Mouse (Mus musculus) hindbrain, postnatal 0 days (tissue): ENCODE results near the gene Plcb3. TPM values are rescaled to one million over a fixed set of nuclear protein-coding genes. Genes with fewer than 3 reads are reported as not detected.

Experiments used
- ATAC-seq: fragments of 200-750 bp; cut with Nextera tagmentation; 2 replicates; pipeline ENCODE4 v1.8.0; 2017; ENCODE audit warnings: mild to moderate bottlenecking, moderate TSS enrichment, moderate library complexity
- DNase-seq: peaks from one replicate; pipeline ENCODE4 v3.0.0-alpha.2; 2015; ENCODE audit warnings: low spot score
- H3K27ac ChIP-seq: fragments of 300-500 bp; sonication (generic); 2 replicates; pipeline ENCODE4 v1.5.1; 2014; ENCODE audit warnings: mild to moderate bottlenecking
- H3K27me3 ChIP-seq: fragments of 300-500 bp; sonication (generic); 2 replicates; pipeline ENCODE4 v1.6.1; 2014; ENCODE audit warnings: low read length, mixed read lengths; ENCODE audit not compliant: insufficient read depth
- H3K36me3 ChIP-seq: fragments of 300-500 bp; sonication (generic); 2 replicates; pipeline ENCODE4 v1.6.1; 2014; ENCODE audit warnings: low read length, mixed read lengths; ENCODE audit not compliant: insufficient read depth
- H3K4me1 ChIP-seq: fragments of 300-500 bp; sonication (generic); 2 replicates; pipeline ENCODE4 v1.6.1; 2014; ENCODE audit warnings: antibody characterized with exemption, low read length, mixed read lengths; ENCODE audit not compliant: insufficient read depth
- H3K4me2 ChIP-seq: fragments of 300-500 bp; sonication (generic); 2 replicates; pipeline ENCODE4 v1.6.1; 2014; ENCODE audit warnings: low read depth, mild to moderate bottlenecking, low read length, moderate library complexity, mixed read lengths
- H3K4me3 ChIP-seq: fragments of 300-500 bp; sonication (generic); 2 replicates; pipeline ENCODE4 v1.5.1; 2014; ENCODE audit warnings: low read length
- H3K9ac ChIP-seq: fragments of 300-500 bp; sonication (generic); replicated peaks from 2 replicates; pipeline ENCODE4 v1.6.1; 2014; ENCODE audit warnings: mild to moderate bottlenecking, low read length, moderate library complexity, mixed read lengths
- H3K9me3 ChIP-seq: fragments of 300-500 bp; sonication (generic); 2 replicates; pipeline ENCODE4 v1.6.1; 2016; ENCODE audit warnings: low read length, mixed read lengths
- CTCF ChIP-seq: IDR thresholded peaks from 2 replicates; pipeline ENCODE4 v1.5.1; 2016; ENCODE audit warnings: antibody characterized with exemption, control low read depth, low read depth
- WGBS: fragments of 180-500 bp; shearing (Covaris S2); extraction: QIAGEN DNeasy Blood & Tissue Kit; methylation state at CpG from one replicate; pipeline ENCODE4 v1.1.7; 2014; 5-methylcytosine and 5-hydroxymethylcytosine counted together
- polyA plus RNA-seq: library from polyadenylated mRNA; unstranded; fragments of >200 nt; fragmentation: Nextera tagmentation; extraction: Ambion mirVana; gene quantifications from 2 replicates; pipeline ENCODE4 v1.2.1, GENCODE M21; 2015
- total RNA-seq: library from RNA; depleted of rRNA; stranded (reverse); fragments of >200 nt; gene quantifications from 2 replicates; pipeline ENCODE4 v1.2.3, GENCODE M21; 2014

Gene Plcb3
- total and polyA plus RNA-seq, 2 experiments from 2014 or later = 11.1 to 18.5 TPM

DNA sequence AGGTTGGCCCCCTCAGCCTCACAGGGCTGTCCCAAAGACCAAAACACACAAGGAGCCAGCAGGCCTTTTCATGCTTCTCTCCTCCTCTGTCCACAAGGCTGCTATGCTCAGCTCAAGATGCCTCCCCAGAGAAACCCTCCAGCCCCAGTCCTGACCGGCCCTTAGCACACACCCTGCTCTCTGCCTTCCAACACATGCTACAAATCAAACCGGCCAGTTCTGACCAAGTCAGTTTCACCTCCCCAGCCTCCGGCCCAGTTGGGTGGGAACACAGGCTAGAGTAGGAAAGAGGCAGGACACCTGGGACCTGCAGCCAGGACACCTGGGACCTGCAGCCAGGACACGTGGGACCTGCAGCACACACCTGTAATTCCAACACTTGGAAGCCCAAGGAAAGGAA is 59.8 kb downstream of the Plcb3 start:
- no peak overlapping the region for H3K27ac ChIP-seq
- H3K9ac ChIP-seq = no peak overlapping the region
- ATAC-seq = no peak
- no peaks in the 10 kb centered on the region for H3K27me3 ChIP-seq
- H3K9me3 ChIP-seq = no peaks in the 10 kb centered on the region
- no peak for DNase-seq
- H3K4me3 ChIP-seq = no peak overlapping the region
- TF ChIP-seq CTCF = no peak
- peaks cover 15% of the 10 kb centered on the region; the same call in 1 of the 2 replicates for H3K4me1 ChIP-seq
- 84% methylated on average over 4 of the region's 4 CpGs for WGBS
- H3K4me2 ChIP-seq = no peak overlapping the region
- H3K36me3 ChIP-seq = peaks cover 23% of the 10 kb centered on the region

DNA sequence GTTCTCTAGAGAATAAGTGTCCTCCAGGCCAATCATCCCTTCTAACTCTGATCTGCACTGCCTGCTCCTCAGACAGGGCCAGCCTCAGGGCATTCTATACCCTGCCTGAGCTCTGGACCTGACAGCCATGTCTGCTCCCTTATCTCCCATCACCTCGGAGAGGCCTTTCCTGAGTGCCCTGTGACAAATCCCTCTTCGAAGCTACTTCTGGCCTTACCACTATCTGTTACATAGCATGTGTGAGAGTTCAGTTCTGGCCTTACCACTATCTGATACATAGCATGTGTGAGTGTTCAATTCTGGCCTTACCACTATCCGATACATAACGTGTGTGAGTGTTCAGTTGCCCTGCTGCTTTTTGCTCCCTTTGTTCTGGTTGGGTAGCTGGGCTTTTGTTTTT is 61.0 kb downstream of the Plcb3 start:
- ATAC-seq = no peak
- 87% methylated on average over 4 of the region's 4 CpGs for WGBS

DNA sequence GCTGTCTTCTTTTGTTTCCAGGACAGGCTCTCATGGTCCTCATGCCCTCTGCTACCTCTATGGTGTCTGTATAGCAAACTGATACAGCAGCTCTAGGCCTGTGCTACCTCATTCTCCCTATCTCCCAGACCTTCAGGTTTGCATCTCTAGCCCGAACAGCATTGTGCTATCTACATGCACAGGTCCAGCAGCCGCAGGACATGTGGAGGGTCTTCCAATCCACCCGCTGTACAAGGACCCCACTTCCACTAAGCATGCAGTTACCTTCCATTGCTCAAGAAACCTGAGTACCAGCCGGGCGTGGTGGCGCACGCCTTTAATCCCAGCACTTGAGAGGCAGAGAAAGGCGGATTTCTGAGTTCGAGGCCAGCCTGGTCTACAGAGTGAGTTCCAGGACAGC is 61.7 kb downstream of the Plcb3 start:
- peaks cover 27% of the 10 kb centered on the region for H3K36me3 ChIP-seq
- TF ChIP-seq CTCF = no peak
- no peak for ATAC-seq
- WGBS = 91% methylated on average over 9 of the region's 9 CpGs
- no peak overlapping the region for H3K4me2 ChIP-seq
- no peak overlapping the region for H3K4me3 ChIP-seq
- H3K9me3 ChIP-seq = no peaks in the 10 kb centered on the region
- H3K4me1 ChIP-seq = 0 out of 2 replicates have a peak, but pooled peaks cover 5% of the 10 kb centered on the region
- H3K9ac ChIP-seq = no peak overlapping the region
- DNase-seq = no peak
- no peak overlapping the region for H3K27ac ChIP-seq
- H3K27me3 ChIP-seq = no peaks in the 10 kb centered on the region

More for the DNA sequence above, 61.0 kb downstream of the Plcb3 start:
- peaks cover 12% of the 10 kb centered on the region; the same call in 1 of the 2 replicates for H3K4me1 ChIP-seq
- H3K36me3 ChIP-seq = peaks cover 27% of the 10 kb centered on the region
- H3K9ac ChIP-seq = no peak overlapping the region
- H3K27ac ChIP-seq = no peak overlapping the region
- no peaks in the 10 kb centered on the region for H3K9me3 ChIP-seq
- TF ChIP-seq CTCF = no peak
- H3K4me3 ChIP-seq = no peak overlapping the region
- no peak overlapping the region for H3K4me2 ChIP-seq
- DNase-seq = no peak
- no peaks in the 10 kb centered on the region for H3K27me3 ChIP-seq

DNA sequence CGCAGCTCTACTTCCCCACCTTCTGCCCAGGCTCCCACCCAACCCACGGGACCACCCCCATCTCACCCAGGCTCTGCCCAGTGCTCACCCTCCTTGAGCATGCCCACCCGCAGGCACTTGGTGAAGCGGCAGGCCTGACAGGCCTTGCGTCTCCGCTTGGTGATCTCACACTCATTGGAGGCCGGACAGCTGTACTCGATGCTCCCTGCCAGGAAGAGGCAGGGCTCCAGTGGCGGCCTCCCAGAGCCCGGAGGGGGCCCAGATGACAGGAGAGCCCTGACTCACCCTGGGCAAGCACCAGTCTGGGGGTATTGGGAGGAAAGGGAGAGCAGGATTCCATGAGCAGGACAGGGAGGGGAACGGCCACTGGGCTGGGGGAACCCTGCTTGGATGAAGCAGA is 62.3 kb downstream of the Plcb3 start:
- Histone ChIP-seq H3K27ac (no peak overlapping the region), H3K9ac (no peak overlapping the region), H3K36me3 (peaks cover 27% of the 10 kb centered on the region), H3K4me1 (0 out of 2 replicates have a peak, but pooled peaks cover 5% of the 10 kb centered on the region), H3K4me3 (no peak overlapping the region), H3K9me3 (no peaks in the 10 kb centered on the region), H3K4me2 (no peak overlapping the region), H3K27me3 (no peaks in the 10 kb centered on the region)
- DNase-seq (no peak), ATAC-seq (no peak)
- WGBS = 77% methylated on average over 11 of the region's 11 CpGs
- TF ChIP-seq CTCF = no peak

DNA sequence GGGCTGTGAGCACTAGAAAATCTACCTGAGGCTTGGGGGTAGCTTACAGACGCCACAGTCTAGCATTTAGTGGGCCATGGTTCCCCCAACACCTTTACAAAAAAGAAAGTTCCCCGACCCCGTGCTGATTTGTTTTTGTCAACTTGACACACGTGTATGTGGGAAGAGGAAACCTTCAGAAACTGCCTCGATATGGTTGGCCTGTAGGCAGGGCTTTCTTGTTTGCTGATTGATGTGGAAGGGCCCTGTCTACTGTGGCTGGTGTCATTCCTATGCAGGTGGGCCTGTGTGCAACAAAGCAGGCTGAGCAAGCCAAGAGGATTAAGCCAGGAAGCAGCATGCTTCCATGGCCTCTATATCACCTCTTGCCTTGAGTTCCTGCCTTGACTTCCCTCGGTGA is 63.2 kb downstream of the Plcb3 start:
- Histone ChIP-seq H3K4me2 (no peak overlapping the region), H3K27ac (no peak overlapping the region), H3K9me3 (no peaks in the 10 kb centered on the region), H3K9ac (no peak overlapping the region), H3K4me1 (peaks cover 10% of the 10 kb centered on the region; the same call in 1 of the 2 replicates), H3K36me3 (peaks cover 27% of the 10 kb centered on the region), H3K4me3 (no peak overlapping the region), H3K27me3 (no peaks in the 10 kb centered on the region)
- WGBS = 87% methylated on average over 6 of the region's 6 CpGs
- ATAC-seq (no peak), DNase-seq (no peak)
- TF ChIP-seq CTCF = no peak

DNA sequence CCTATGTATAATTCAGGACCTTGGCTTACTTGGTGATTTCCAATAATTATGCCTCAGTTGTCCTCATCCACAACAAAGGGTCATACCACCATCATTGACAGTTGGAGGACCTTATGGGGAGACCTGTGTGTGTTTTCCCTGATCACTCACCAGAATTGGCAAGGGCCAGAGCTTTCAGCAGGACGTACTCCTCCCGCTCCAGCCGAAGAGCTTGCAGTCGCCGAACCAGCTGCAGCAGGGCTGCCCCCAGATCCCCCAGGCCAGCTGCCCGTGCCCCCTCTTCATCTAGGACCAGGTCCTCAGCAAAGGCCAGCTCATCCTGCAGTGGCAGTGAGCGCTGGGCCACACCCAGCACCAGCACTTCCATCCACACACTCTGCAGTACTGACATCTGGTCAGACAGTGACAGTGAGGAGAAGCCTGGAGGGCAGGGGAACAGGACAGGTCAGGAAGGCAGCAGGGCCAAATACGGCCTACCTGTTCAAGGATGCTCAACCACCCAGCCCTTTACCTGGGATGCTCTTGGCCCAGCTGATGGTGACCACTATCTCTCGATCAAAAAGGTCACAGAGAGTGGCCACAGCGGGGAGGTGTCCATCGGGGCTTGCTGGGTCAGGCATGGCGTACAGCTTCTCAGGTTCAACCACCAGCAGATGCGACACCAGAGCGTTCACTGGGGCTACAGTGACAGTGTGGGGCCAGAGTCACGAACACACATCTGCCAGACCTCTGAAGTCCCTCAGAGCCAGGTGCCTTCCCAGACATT is 63.9 kb downstream of the Plcb3 start:
- no peaks in the 10 kb centered on the region for H3K27me3 ChIP-seq
- no peak overlapping the region for H3K4me2 ChIP-seq
- DNase-seq (no peak), ATAC-seq (no peak)
- no peaks in the 10 kb centered on the region for H3K9me3 ChIP-seq
- H3K4me3 ChIP-seq = no peak overlapping the region
- WGBS = 93% methylated on average over 15 of the region's 15 CpGs
- peaks cover 10% of the 10 kb centered on the region; the same call in 1 of the 2 replicates for H3K4me1 ChIP-seq
- no peak overlapping the region for H3K27ac ChIP-seq
- no peak overlapping the region for H3K9ac ChIP-seq
- H3K36me3 ChIP-seq = peaks cover 27% of the 10 kb centered on the region
- TF ChIP-seq CTCF = no peak
